Mouse (Mus musculus): Measurements from ENCODE around the gene Tuba1a.
"Not testable (repeated sequence)": the region's sequence is repeated elsewhere in the genome, so short reads cannot be mapped to it uniquely, and the experiment has no call there.

Gene Tuba1a

GRCm38 (mm10) chr15:98954425-98955253 is 1.1 kb upstream of the Tuba1a start:
- no peak for DNase-seq

- peak; percentile 78 for DNase-seq
These were observed 627 bp downstream of the Tuba1a start for GRCm38 (mm10) chr15:98952751-98953400.

GRCm38 (mm10) chr15:98952063-98952455 is 1.4 kb downstream of the Tuba1a start:
- DNase-seq: no peak

GRCm38 (mm10) chr15:98951122-98952062 is 2.1 kb downstream of the Tuba1a start:
- DNase-seq: not testable (repeated sequence)

GRCm38 (mm10) chr15:98949607-98949892 is 4.0 kb downstream of the Tuba1a start:
- no peak for DNase-seq

- DNase-seq: no peak
These were observed 4.5 kb downstream of the Tuba1a start for GRCm38 (mm10) chr15:98948857-98949606.

- no peak for DNase-seq
These were observed 5.1 kb downstream of the Tuba1a start for GRCm38 (mm10) chr15:98948382-98948781.

- no peak for DNase-seq
These were observed 5.6 kb downstream of the Tuba1a start for GRCm38 (mm10) chr15:98947884-98948283.

GRCm38 (mm10) chr15:98943133-98943532 is 10.4 kb downstream of the Tuba1a start:
- no peak for DNase-seq

GRCm38 (mm10) chr15:98942081-98942480 is 11.4 kb downstream of the Tuba1a start:
- DNase-seq: no peak

GRCm38 (mm10) chr15:98941539-98941938 is 12.0 kb downstream of the Tuba1a start:
- DNase-seq: no peak

GRCm38 (mm10) chr15:98940816-98941215 is 12.7 kb downstream of the Tuba1a start:
- DNase-seq: no peak

GRCm38 (mm10) chr15:98934217-98934839 is 19.2 kb downstream of the Tuba1a start, which contains the start of gene Tuba1b:
TSS of gene Tuba1b (minus strand) at chr15:98934565.
- peak; percentile 96 for DNase-seq

- peak; percentile 98 for DNase-seq
These were observed 19.7 kb downstream of the Tuba1a start for GRCm38 (mm10) chr15:98933833-98934216.

GRCm38 (mm10) chr15:98933004-98933671 is 20.4 kb downstream of the Tuba1a start:
- not testable (repeated sequence) for DNase-seq

- no peak for DNase-seq
These were observed 22.5 kb downstream of the Tuba1a start for GRCm38 (mm10) chr15:98930998-98931397.

GRCm38 (mm10) chr15:98930017-98930734 is 23.3 kb downstream of the Tuba1a start:
- no peak for DNase-seq

- peak; percentile 92 for DNase-seq
These were observed 24.8 kb downstream of the Tuba1a start for GRCm38 (mm10) chr15:98928598-98929240.

- no peak for DNase-seq
These were observed 25.9 kb downstream of the Tuba1a start for GRCm38 (mm10) chr15:98927566-98927965.

GRCm38 (mm10) chr15:98924682-98925081 is 28.8 kb downstream of the Tuba1a start:
- peak; percentile 33 for DNase-seq
